Mouse (Mus musculus): Measurements from ENCODE around the gene Arl5c. TPM values are rescaled to one million over a fixed set of nuclear protein-coding genes. Genes with fewer than 3 reads are reported as not detected.
"Not testable (repeated sequence)": the region's sequence is repeated elsewhere in the genome, so short reads cannot be mapped to it uniquely, and the experiment has no call there.

Arl5c gene
- polyA plus RNA-seq, 1 experiment from 2014 or later: 15.7 TPM

DNA sequence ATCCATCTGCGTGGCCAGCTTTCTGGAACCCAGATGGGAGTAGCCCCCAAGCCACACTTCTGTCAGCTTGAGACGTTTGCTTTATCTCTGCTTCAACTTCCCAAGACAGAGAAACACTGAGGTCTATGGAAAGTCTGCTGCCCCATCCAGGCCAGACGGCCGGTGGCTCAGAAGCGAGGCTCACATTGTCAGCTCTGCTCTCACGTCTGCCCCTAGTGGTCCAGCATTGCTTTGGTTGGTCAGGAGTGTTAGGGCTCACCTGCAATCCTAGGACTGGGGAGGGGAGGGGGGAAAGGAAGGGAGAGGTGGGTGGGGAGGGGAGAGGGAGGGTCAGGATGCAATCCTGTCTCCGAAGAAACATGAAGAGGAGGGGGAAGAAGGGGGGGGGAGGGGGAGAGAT is 48.6 kb downstream of the Arl5c start:
- no peaks in the 10 kb centered on the region for H3K4me1 ChIP-seq
- no peaks in the 10 kb centered on the region for H3K36me3 ChIP-seq
- H3K27ac ChIP-seq: no peak overlapping the region
- no peaks in the 10 kb centered on the region for H3K27me3 ChIP-seq (ENCODE audit: insufficient read depth, poor library complexity, severe bottlenecking)
- no peaks in the 10 kb centered on the region for H3K9me3 ChIP-seq
- 12% methylated on average over 7 of the region's 7 CpGs for WGBS
- no peak for DNase-seq (ENCODE audit: low spot score)
- H3K4me3 ChIP-seq: no peak overlapping the region

DNA sequence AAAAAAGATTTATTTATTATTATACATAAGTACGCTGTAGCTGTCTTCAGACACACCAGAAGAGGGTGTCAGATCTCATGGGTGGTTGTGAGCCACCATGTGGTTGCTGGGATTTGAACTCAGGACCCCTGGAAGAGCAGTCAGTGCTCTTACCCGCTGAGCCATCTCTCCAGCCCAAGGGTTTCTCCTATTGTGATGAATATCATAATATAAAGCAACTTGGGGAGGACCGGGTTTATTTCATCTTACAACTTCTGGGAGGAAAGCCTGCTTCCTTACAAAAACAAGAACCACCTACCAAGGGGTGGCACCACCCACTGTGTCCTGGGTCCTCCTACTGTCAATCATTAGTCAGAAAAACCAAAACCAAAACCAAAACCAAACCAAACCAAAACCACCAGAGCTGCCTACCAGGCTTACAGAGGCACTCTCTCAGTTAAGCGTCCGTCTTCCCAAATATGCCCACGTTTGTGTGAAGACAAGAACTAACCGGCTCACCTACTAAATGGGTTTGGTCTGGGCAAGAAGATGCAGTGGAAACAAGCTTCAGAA is 50.2 kb downstream of the Arl5c start:
- DNase-seq (ENCODE audit: low spot score): not testable (repeated sequence)

DNA sequence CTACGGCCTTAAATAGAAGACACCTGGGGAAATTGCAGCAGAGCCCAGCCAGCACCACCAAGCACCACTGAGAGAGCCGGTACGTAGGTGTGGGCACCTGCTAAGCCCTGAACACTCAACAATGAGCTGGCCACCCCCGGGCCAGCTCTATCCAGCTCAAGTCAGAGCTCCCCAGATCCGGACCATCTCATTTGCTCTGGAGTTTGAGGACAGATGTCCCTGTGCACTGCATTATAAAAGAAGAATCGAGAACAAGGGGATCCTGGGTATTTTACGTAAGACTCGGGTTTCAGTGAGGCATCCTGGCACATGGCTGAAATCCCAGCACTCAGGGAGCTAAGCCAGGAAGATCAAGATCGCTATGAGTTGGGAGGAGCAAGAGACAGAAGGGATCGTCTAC is 51.0 kb downstream of the Arl5c start:
- Histone ChIP-seq H3K36me3 (no peaks in the 10 kb centered on the region), H3K4me1 (no peaks in the 10 kb centered on the region), H3K27ac (no peak overlapping the region), H3K27me3 (ENCODE audit: insufficient read depth, poor library complexity, severe bottlenecking) (no peaks in the 10 kb centered on the region; the same call in 1 of the 2 replicates), H3K4me3 (no peak overlapping the region), H3K9me3 (no peaks in the 10 kb centered on the region)
- no peak for DNase-seq (ENCODE audit: low spot score)
- 84% methylated on average over 10 of the region's 10 CpGs for WGBS

More for the DNA sequence above, 50.2 kb downstream of the Arl5c start:
- not testable (repeated sequence) for H3K27me3 ChIP-seq (ENCODE audit: insufficient read depth, poor library complexity, severe bottlenecking); H3K4me3 ChIP-seq; H3K36me3 ChIP-seq; H3K27ac ChIP-seq; H3K4me1 ChIP-seq; H3K9me3 ChIP-seq
- WGBS: 84% methylated on average over 7 of the region's 7 CpGs

DNA sequence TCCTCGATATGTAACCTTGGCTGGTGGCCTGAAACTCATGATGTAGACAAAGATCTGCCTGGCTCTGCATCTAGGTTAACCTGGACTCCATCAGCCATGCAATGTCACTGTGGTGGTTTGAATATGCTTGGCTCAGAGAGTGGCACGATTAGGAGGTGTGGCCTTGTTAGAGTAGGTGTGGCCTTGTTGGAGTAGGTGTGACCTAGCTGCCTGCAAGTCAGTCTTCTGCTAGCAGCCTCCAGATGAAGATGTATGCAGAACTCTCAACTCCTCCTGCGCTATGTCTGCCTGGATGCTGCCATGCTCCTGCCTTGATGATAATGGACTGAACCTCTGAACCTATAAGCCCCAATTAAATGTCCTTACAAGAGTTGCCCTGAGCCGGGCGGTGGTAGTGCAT is 52.7 kb downstream of the Arl5c start:
- WGBS: 77% methylated on average over 5 of the region's 5 CpGs
- no peaks in the 10 kb centered on the region for H3K36me3 ChIP-seq

DNA sequence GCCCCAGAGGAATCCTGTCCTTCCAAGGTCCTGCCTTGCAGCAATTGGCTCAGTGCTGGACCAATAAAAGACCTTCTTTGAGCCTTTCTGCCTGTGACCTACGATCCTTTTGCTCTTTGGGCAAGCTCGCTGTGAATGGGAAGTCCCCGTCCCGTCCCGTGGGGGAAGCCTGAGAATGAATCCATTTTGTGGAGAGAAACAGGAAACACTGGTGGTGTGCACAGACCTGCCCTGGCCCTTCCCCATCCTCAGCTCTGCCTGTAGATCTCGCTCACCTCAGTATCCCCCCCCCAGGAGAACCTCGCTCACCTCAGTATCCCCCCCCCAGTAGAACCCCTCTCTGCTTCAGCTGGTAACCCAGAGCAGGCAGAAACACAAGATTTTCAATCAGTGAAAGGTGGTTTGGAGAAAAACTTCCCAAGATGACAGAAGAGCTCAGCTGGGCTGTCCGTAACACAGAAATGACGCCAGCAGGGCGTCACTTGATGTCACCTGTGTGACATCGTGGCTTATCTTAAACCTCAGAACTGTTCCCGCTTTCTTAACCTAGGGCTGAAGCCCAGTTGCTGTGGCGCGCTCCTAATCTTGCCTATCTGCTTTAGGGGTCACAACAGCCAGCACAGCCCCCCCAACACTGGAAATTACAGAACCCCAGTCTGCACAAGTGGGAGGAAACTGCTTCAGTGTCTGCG is 53.4 kb downstream of the Arl5c start:
- Histone ChIP-seq H3K4me1 (no peaks in the 10 kb centered on the region), H3K9me3 (no peaks in the 10 kb centered on the region), H3K4me3 (no peak overlapping the region), H3K27me3 (ENCODE audit: insufficient read depth, poor library complexity, severe bottlenecking) (no peaks in the 10 kb centered on the region; the same call in none of the 2 replicates), H3K36me3 (no peaks in the 10 kb centered on the region), H3K27ac (no peak overlapping the region)
- no peak for DNase-seq (ENCODE audit: low spot score)
- 71% methylated on average over 15 of the region's 15 CpGs for WGBS

More for the DNA sequence above, 52.7 kb downstream of the Arl5c start:
- DNase-seq (ENCODE audit: low spot score): no peak
- Histone ChIP-seq H3K4me1 (no peaks in the 10 kb centered on the region), H3K27me3 (ENCODE audit: insufficient read depth, poor library complexity, severe bottlenecking) (no peaks in the 10 kb centered on the region; the same call in none of the 2 replicates), H3K27ac (no peak overlapping the region), H3K4me3 (no peak overlapping the region), H3K9me3 (no peaks in the 10 kb centered on the region)

Small RNA genes lying within 50 kb of the gene (microRNA-seq; reads per million reads assigned to microRNA genes)
- not detected for gene Gm22461
- not detected for gene Gm27597

Other genes starting within 250 kb of the Arl5c start
- gene Cwc25, start 229.6 kb downstream of the Arl5c start, polyA plus RNA-seq (2016; fragmentation: Nextera tagmentation; extraction: Ambion mirVana): 11.6 and 17.0 TPM in 2 replicates
- gene 1700001P01Rik, start 220.3 kb downstream of the Arl5c start, polyA plus RNA-seq (2016; fragmentation: Nextera tagmentation; extraction: Ambion mirVana): 0.30 TPM in 1 of 2 replicates, not detected in the other
- 387 and 414 TPM in 2 replicates for gene Rpl23, start 213.7 kb downstream of the Arl5c start, polyA plus RNA-seq (2016; fragmentation: Nextera tagmentation; extraction: Ambion mirVana)
- 50.8 and 65.1 TPM in 2 replicates for gene Lasp1, start 197.2 kb downstream of the Arl5c start, polyA plus RNA-seq (2016; fragmentation: Nextera tagmentation; extraction: Ambion mirVana)
- 9.2 and 9.6 TPM in 2 replicates for gene B230217C12Rik, start 155.4 kb downstream of the Arl5c start, polyA plus RNA-seq (2016; fragmentation: Nextera tagmentation; extraction: Ambion mirVana)
- gene Fbxo47, start 112.0 kb downstream of the Arl5c start, polyA plus RNA-seq (2016; fragmentation: Nextera tagmentation; extraction: Ambion mirVana): 0.55 and 0.70 TPM in 2 replicates
- not detected in 2 replicates for gene Plxdc1, start 9.7 kb downstream of the Arl5c start, polyA plus RNA-seq (2016; fragmentation: Nextera tagmentation; extraction: Ambion mirVana)
- gene Cacnb1, start 26.9 kb upstream of the Arl5c start, polyA plus RNA-seq (2016; fragmentation: Nextera tagmentation; extraction: Ambion mirVana): 4.6 and 5.3 TPM in 2 replicates
- 867 and 1,011 TPM in 2 replicates for gene Rpl19, start 30.5 kb upstream of the Arl5c start, polyA plus RNA-seq (2016; fragmentation: Nextera tagmentation; extraction: Ambion mirVana)
- 0.21 and 0.34 TPM in 2 replicates for gene Stac2, start 57.3 kb upstream of the Arl5c start, polyA plus RNA-seq (2016; fragmentation: Nextera tagmentation; extraction: Ambion mirVana)
- gene Fbxl20, start 154.2 kb upstream of the Arl5c start, polyA plus RNA-seq (2016; fragmentation: Nextera tagmentation; extraction: Ambion mirVana): 13.6 and 13.9 TPM in 2 replicates
- gene Med1, start 197.1 kb upstream of the Arl5c start, polyA plus RNA-seq (2016; fragmentation: Nextera tagmentation; extraction: Ambion mirVana): 43.7 and 51.5 TPM in 2 replicates
- gene Cdk12, start 206.9 kb upstream of the Arl5c start, polyA plus RNA-seq (2016; fragmentation: Nextera tagmentation; extraction: Ambion mirVana): 7.9 and 10.9 TPM in 2 replicates